Mouse (Mus musculus) spleen, postnatal 14 days (tissue): ENCODE data around the gene Nol8.

Source experiments
- DNase-seq, 2 experiments: peaks; one replicate each; pipeline ENCODE4 v3.0.0; 2021 to 2022; ENCODE audit warnings: low spot score in 2 of 2

Nol8 gene

DNA sequence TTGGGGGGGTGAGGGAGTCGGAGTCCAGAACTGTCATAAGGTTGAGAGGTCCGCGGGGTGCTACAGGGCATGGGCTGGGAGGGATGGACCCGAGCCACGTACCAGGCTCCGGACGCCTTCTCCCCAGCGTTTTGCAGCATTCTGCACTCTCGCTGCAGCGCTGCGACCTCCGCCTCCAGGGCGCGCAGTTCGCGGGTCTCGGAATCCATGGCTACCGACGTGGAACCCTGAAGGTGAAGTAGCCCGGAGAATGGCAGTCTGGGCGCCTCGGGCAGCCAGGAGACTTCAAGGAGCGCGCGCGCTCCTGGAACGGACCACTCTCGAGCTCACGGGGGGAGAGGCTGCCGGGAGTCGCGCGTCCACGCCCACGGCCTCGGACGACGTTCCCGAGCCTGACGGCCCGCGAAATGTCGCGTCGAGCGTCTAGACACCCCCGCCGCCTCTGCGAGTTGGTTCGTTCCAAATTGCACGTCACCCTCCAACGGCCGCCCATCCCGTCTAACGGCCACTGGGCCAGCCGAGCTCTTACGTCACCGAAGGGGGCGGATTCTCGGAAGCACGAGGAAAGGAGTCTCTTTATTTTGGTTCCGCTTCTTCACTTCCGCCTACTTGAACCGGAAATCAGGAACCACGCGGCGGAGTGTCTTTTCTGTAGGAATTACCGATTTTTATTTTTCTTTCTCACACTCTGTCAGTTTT is at the start of gene Nol8, which contains the start of gene Cenpp:
Gene Nol8 (plus strand): TSS at position 598 of the 699 bp plus-strand sequence.
Gene Cenpp (minus strand): TSS at position 305 of the 699 bp plus-strand sequence.
- DNase-seq, result peak; percentile 99 to 100

DNA sequence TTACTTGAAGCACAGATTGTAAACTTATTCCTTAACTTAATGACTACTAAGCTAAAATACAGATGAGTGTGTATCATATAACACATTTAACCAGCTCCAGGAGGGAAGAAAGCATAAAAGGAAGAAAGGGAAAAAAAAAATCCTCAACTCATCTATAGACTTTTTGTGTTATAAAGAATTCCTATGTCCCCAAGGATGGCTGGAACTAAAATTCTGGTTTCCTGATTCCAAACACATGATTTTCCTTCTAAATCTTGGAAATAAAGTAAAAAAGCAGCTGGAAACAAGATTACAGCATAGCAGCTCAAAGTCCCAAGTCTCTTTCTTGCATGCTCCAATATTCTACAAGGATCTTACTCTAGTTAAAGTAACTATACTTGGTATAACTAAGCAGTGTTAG is 49.3 kb upstream of the Nol8 start:
- no peak for DNase-seq

DNA sequence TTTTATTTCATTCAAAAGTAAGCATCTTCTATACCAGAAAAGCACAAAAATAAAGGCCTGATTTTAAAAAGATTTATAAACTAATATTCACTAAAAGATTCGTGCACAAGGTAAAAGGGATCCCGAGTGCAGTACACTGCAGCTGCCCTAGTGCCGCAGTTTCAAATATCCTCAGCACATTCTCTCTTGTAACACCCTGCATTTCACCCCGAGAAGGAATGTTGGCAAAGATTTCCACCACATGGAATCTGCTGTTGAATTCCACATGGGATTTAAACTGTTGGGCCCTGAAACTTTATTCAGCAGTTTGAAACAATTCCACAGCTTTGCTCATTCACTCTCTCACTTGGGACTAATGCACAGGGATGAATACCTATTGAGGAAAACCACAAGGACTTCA is 45.2 kb upstream of the Nol8 start, which contains the start of gene Ogn:
Gene Ogn (plus strand): TSS at position 333 of the 400 bp plus-strand sequence.
- DNase-seq, result no peak

DNA sequence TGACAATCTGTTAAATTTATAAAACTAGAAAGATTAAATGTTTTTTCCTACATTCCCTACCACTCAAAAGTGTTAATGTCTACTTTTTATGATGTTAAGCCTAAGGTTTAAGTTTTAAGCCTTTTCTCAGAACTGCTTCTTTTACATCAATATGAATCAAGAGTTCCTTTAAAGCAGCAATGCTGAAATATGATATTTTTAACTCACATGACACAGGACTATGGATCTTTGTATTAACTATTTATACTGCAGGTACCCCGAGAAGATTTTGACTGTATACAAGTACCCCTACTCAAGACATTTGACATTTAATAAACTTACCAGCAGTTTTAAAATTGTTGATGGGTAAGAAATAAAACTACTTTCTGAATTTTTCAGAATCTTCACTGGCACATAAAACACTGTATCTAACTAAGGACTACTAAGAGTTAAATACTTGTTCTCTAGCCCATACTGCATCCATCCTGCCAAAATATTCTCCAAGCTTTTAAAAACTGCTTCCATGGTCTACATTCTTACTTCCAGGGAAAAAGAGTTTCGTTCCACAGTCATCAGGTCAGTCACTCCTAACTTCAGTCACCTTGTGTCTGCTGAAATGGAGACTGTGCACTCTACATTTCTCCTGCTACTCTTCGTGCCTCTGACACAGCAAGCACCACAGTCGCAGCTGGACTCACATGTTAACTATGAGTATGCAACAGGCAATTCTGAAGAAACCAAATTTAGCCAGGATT is 44.1 kb upstream of the Nol8 start:
- no peak for DNase-seq

DNA sequence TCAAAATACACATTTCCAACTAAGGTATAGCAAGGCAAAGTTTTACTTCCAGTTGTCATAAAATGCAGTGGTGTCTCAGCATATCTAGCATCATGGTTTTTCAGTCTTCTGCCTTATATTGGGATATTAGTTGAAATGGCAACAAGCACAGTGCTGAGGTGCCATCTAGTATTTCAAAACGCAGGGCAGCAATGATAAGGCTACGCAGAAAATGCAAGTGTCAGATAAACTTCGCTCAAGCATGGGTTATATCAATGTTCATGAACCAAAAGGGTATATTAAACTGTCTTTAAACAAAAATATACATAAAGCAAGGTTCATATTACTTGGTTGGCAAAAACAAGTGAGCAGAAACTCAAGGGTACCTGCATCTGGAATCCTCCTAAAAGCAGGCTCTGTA is 35.9 kb upstream of the Nol8 start:
- DNase-seq, result no peak

DNA sequence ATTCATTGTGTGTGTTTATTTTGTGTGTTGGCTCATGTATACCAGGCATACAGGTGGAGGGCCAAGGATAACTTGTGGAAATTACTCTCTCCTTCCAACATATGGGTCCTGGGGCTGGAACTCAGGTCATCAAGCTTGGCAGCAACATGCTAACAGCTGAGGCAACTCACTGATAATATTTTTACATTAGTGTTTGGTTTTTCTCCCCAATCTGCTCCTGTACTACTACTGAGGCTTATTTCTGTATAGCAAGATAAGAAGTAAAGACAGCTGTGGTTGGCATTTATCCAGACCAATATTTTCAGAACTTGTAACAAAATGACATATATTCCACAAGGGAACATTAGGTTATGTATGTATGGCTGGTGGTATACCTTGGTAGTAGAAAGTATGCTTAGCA is 34.5 kb upstream of the Nol8 start:
- no peak for DNase-seq

DNA sequence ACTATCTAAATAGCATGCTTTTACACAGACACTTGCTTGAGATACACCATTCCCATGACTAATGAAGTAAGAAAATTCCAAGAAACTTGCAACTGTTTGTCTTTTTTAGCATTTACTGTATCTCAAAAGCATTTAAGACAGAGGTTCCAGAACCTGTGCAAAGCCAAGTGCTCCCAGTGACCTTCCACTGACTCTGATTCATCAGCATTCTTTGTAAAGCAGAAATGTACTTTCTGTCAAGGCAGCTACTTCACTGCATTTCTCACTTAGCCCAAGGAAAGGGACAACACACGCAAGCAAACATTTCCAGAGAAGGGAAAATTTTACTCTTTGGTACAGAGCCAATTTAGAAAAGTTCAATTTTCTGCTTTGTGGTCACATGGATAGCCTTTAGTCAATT is 29.7 kb upstream of the Nol8 start:
- DNase-seq, result no peak

DNA sequence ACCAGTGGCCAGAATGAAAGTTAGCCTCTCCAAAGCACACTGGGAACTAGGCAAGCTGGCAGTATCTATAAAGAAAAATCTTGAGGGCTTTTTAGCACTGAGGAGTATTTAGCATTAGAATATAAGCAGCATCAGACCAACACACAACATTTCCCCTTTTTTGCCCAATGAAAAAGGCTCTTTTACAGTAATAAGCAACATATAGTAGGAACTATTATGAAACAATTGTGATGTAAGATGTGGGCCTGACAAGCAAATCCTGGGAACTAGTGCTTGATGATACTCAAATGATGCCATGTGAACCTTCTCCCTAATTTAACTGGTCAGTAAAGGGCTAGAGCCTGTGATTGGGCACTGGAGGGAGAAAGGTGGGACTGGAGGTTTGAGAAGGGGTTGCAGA is 24.7 kb upstream of the Nol8 start:
- no peak for DNase-seq

DNA sequence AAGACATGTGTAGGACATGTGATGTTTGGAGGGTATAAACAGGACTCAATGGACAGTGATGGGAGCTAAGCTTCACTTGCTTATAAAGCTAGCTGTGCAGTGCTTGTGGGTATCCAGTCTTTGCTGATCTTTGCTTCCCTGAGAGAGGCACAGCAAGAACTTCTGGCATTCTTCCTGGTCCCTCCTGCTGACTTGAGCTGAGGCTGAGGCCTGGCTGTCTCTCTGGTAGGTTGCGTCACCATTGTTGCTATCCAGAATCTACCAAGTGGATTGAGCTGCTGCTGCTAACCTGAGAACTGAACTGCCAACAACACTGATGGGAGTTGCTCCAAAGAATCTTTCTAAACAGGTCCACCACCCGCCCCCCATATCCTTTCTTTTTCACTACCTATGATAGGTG is 23.8 kb upstream of the Nol8 start:
- no peak for DNase-seq

DNA sequence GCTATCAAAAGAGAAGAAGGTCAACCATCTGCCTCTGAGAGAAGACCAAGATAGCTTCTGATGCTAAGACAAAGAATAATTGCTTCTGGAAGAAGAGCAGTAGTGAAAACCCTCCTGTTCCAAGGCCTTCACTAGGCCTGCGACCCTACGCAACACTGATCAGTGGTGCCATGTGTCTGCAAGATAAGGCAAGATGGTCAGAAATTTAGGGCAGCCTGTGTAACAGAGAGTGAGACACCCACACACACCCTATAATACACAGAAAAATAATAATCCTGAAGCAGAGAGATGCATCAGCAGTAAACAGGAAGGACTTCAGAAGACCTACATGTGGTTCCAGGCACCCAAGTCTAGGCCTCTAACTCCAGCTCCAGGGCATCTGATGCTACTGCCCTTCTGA is 12.9 kb upstream of the Nol8 start:
- no peak for DNase-seq

DNA sequence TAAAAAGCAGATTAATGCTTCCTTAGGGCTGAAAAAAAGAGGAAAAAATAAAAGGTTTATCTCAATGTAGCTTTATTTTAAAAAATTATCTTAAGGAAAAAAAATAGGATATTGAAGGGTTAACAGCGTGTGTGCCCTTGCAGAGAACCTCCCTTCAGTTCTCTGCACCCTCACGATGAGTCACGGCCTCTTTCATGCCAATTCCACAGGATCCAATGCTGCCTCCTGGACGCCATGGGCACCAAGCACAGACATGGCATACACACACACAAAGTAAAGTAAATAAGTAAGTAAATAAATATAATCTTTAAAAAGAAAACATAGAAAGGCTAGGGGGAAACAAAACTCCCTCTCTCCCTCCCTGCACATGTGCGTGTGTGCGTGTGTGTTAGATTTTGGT is 10.2 kb upstream of the Nol8 start:
- DNase-seq, result no peak

DNA sequence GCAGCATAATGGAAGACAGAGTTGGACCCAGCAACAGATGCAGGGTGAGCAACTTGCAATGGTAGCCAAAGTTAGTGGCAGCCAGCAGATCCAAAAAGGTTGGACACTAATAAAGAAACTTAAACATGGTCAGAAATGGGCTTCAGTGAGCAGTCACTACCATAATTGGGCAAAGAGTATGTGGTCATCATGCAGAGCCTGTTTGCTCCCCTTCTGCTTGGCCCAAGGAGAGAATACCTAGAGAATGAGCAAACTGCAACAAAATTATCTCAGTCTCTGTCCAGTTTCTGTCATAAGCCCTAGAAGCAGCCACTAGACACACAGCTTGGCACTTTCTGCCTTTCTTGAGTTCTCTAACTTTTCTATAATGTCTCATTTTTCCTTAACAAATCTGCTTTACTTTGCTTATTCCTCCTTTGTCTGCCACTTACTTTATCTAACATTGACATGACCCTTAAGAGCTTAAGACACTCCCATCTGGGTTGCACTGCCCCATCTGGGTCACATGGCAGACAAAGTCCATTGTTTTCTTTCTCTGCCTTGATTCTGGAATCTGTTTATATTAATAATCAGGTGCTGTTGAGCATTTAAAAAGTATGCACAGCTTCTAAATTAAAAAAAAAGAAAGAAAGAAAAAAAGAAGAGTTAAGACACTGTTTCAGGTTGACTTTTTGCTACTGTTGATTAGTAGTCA is 9.1 kb upstream of the Nol8 start:
- no peak for DNase-seq

DNA sequence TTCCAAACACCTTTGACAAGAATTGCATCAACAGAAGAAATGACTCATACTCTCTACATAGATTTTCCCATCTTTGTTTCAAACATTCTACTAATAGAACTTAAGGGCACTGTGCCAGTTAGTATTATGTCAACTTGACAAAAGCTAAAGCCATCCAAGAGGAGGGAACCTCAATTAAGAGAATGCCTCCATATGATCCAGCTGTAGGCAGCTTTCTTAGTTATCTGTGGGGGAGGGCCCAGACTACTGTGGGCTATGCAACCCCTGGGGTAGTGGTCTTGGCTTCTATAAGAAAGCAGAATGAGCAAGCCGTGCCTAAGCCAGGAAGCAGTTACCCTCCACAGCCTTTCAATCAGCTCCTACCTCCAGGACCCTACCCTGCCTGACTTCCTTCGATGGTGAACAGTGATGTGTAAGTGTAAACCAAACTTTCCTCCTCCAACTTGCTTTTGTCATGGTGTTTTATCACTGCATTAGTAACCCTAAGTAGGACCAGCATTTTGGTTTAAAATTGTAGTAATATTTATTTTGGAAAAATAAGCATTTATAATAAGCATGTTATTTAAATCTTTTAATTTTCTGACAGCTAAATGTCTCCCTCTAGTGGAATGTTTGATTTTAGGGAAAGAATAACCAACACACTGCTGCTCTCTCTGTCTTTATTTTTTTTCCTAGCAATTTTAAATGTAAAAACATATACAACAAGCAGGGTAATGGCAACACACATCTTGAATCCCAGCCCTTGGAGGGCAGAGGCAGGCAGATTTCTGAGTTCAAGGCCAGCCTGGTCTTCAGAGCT is 7.9 kb upstream of the Nol8 start:
- no peak for DNase-seq

DNA sequence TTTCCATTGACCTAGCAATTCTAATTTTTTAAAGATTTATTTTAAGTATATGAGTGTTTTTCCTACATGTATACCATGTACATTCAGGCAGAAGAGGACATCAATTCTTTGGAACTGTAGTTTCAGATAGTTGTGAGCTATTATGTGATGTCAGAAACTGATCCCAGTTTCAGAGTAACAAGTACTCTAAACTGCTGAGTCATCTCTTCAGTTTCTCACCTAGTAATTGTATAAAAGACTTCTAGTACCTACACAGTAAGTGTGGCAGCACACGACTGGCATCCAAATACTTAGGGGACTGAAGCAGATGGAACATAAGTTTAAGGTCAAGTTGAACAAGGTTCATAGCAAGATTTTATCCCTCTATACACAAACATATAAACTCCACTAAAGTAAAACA is 6.9 kb upstream of the Nol8 start:
- no peak for DNase-seq

DNA sequence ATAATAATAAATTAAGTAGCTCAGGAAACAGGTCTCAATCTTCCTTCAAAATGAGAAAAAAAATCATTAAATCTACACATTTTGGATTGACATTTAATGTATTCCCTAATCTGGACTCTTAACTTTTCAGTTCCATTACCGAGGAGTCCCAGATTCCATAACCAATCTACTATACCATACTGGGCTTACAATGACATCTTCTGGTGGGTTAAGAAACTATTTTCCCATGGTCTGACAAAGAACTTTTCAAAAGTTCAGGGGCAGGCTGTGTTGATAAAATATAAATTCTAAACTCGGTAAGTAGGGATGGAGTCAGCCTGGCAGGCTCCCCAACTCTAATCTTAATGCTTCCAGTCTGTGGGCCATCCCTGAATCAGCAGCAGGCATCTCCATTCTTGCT is 1.7 kb upstream of the Nol8 start:
- DNase-seq, result no peak

DNA sequence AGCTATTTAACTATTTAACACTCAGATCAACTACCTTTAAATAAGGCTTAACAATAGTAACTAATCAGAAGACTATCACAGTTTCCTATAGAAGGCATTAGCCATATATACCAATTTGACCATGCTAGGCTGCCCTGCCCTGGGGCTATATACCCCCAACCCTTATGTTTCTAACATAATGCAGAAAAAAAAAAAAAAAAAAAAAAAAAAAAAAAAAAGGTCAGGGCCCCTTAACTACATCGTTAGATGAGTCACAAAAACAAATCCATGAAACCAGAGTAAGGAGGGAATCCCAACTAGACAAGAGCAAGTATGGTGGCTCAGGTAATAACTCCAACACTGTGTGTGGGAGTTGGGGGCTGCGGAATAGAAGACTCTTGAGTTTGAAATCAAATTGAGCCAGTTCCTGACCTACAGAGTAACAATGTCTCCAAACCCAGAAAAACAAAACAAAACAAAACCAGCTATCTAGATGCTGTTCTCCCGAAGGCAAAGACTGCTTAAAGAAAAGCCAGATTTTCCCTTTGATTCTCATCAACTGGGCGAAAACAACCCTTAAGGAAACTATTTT is 1.0 kb upstream of the Nol8 start:
- DNase-seq, result no peak

DNA sequence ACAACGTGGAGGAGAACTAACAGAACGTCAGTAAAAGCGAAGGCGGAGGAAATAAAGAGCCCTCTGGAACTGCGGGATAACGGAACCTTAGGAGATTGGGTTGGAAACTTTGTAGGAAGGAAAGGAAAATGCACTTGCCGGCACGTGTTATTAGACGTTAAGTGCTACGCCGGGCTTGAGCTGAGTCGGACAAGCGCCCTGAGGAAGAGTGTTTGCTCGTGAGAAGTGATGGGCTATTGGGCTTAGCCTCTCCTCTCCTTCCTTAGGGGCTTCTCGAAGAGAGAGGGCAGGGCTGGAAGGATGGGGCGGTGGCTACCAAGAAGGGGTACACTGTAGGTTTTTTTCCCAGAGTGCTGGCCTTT is 283 bp downstream of the Nol8 start:
- DNase-seq, result peak; percentile 14 to 42

DNA sequence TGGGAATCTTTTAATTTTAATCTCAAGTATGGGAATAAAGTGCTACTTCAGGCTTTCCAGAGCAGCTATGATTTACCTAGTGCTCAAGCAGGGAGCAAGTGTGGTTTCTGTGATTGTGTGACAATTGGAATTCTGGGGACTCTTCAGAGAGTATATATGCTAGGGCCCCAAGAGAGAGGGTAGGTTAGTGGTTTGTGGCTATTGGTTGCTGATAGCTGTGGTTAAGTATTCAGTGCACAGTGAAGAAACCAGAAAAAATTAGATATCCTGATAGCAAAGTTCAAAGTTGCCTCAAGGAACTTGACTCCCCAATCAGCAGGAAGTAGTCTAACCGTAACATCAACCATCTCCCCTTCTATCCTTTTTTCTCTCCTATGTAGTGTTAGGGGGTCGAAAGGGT is 24.9 kb downstream of the Nol8 start:
- no peak for DNase-seq

DNA sequence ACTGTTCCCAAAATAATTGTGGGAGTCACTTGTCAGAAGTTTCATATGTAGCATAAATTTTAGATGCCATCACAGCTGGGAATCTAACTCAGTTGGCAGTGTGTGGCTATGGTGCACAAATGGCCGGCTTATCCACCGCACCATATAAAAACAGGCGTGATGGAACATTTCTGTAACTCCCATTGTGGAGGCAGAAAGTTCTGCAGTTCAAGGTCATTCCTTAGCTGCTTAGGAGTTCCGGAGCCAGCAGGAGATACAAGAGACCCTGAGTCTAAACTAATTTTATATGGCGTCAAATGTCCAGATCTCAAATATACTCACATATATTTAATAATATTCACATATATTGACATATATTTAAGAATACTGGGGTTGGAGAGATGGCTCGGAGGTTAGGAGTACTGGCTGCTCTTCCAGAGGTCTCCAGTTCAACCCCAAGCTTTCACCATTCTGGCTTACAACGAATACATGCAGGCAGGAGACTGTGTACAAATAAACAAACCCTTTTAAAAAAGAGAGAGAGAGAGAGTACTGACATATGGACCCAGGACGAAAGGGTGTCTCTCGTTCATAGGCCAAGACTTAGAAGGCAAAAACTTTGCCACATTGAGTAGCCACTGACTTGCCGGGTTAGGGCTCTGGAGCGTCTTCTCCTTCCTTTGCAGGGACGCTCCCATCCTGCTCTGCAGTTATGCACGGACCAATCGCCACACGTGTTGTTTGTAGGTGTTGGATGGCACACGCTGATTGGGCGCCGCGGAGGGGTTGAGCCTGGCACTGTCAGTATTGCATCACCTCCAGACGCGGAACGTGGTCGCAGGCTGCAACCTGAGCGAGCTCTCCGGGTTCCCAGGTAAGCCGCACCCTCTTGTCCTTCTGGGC is 28.7 kb downstream of the Nol8 start, which contains the start of gene Iars:
Gene Iars (plus strand): TSS at position 750 of the 882 bp plus-strand sequence.
- peak; percentile 97 to 98 for DNase-seq

DNA sequence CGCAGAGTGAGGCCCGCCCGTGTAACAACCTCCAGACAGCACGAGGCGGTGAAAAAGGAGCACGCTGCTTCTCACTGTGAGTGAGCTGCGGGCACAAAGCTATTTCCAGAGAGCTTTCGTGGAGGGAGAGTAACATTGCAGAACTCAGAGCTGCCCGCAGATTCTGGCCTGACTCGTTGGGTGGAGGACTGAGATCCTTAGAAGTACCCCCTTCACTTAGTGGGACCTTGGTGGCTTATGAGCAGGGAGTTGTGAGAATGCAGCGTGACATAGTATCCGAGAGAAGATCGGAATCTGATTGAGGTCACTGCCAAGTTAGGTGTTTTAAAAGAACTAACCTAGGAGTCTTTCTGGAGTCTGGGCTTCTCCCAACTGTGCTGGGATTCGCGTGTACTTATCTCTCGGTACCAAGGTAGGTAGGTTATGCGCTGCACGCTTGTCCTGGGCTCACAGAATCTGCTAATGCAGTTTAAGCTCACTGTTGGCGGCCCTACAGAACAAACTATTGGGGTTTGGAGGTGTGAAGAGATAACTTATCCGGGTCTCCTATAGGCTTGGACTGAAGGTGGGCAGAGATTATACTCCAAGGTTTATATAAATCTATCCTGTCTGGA is 29.5 kb downstream of the Nol8 start:
- DNase-seq, result no peak
